Mouse (Mus musculus): ENCODE measurements around the gene Mmrn1. TPM values are rescaled to one million over a fixed set of nuclear protein-coding genes. Genes with fewer than 3 reads are reported as not detected.

Mmrn1 gene
- polyA plus RNA-seq, 1 experiment from 2014 or later, result 1.7 TPM

GRCm38 (mm10) chr6:60994521-60994920, 69.7 kb downstream of the Mmrn1 start:
- Histone ChIP-seq H3K4me3 (no peak overlapping the region), H3K4me1 (replicated peaks) (peaks cover 4% of the 10 kb centered on the region), H3K9me3 (no peaks in the 10 kb centered on the region), H3K27ac (replicated peaks) (no peak overlapping the region), H3K27me3 (no peaks in the 10 kb centered on the region), H3K4me2 (peak overlapping the region; percentile 18), H3K9ac (no peak overlapping the region), H3K36me3 (no peaks in the 10 kb centered on the region)
- 37% methylated on average over 10 of the region's 10 CpGs for WGBS
- ATAC-seq (ENCODE audit: low FRiP score, low read depth), result no peak

GRCm38 (mm10) chr6:60995596-60995995, 70.8 kb downstream of the Mmrn1 start:
- Histone ChIP-seq H3K9me3 (no peaks in the 10 kb centered on the region), H3K4me3 (no peak overlapping the region), H3K27me3 (no peaks in the 10 kb centered on the region), H3K4me1 (replicated peaks) (peaks cover 4% of the 10 kb centered on the region), H3K4me2 (no peak overlapping the region), H3K27ac (replicated peaks) (no peak overlapping the region), H3K36me3 (no peaks in the 10 kb centered on the region), H3K9ac (no peak overlapping the region)
- WGBS, result 29% methylated on average over 6 of the region's 6 CpGs
- ATAC-seq (ENCODE audit: low FRiP score, low read depth), result no peak

GRCm38 (mm10) chr6:60996328-60996727, 71.6 kb downstream of the Mmrn1 start:
- no peak overlapping the region for H3K27ac ChIP-seq (replicated peaks)
- no peak overlapping the region for H3K4me3 ChIP-seq
- peaks cover 4% of the 10 kb centered on the region for H3K4me1 ChIP-seq (replicated peaks)
- H3K9ac ChIP-seq, result no peak overlapping the region
- H3K9me3 ChIP-seq, result no peaks in the 10 kb centered on the region
- no peak for ATAC-seq (ENCODE audit: low FRiP score, low read depth)
- 78% methylated on average over 1 of the region's 1 CpGs for WGBS
- no peak overlapping the region for H3K4me2 ChIP-seq
- H3K27me3 ChIP-seq, result no peaks in the 10 kb centered on the region
- no peaks in the 10 kb centered on the region for H3K36me3 ChIP-seq

DNA sequence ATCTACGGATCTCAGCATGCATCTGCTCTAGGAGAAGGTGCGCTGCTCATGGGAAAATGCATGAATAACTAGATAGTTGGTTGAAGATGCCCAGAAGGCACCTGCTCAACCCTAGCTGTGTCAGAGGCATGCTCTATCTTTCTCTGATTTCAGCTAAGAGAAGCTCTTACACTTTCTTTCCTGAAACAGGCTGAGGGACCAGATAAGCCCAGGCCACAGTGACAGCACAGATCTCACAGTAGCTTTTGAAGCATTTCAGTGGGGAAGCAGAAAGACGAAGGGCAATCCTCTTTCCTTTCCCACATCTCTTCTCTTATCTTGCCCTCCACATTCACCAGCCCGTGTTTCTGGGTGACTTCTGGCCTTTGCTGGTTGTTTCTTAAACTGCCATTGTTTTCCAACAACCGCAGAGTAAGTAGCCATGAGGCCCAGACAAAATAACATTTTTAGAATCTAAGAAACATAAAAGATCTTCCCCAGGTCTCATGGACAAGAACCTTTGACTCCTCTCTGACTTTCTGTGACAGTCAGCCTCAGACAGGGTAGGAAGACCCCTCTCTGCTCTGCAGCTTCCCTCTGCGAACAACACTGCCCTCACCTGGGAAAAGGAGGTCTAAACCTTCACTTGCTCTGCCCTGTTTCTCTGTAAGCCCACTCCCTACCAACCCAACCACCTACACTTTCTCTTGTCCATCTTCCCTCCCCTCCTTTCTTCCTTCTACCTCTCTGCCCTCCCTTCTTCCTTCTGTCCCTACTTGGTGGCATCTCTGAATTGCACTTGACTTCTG, 76.4 kb downstream of the Mmrn1 start:
- Histone ChIP-seq H3K36me3 (no peaks in the 10 kb centered on the region), H3K4me3 (no peak overlapping the region), H3K9me3 (no peaks in the 10 kb centered on the region), H3K27ac (replicated peaks) (no peak overlapping the region), H3K4me1 (replicated peaks) (peaks cover 5% of the 10 kb centered on the region; the same call in 1 of the 2 replicates), H3K4me2 (no peak overlapping the region), H3K9ac (no peak overlapping the region), H3K27me3 (no peaks in the 10 kb centered on the region)
- WGBS, result 91% methylated on average over 6 of the region's 6 CpGs
- no peak for ATAC-seq (ENCODE audit: low FRiP score, low read depth)

- Histone ChIP-seq H3K27me3 (no peaks in the 10 kb centered on the region), H3K36me3 (no peaks in the 10 kb centered on the region), H3K4me1 (replicated peaks) (peaks cover 5% of the 10 kb centered on the region; the same call in 1 of the 2 replicates), H3K4me2 (no peak overlapping the region), H3K4me3 (no peak overlapping the region), H3K27ac (replicated peaks) (no peak overlapping the region), H3K9ac (no peak overlapping the region), H3K9me3 (no peaks in the 10 kb centered on the region)
- ATAC-seq (ENCODE audit: low FRiP score, low read depth), result no peak
- WGBS, result 35% methylated on average over 3 of the region's 3 CpGs
Measured at GRCm38 (mm10) chr6:61003916-61004765, 79.4 kb downstream of the Mmrn1 start.

- 56% methylated on average over 5 of the region's 5 CpGs for WGBS
- Histone ChIP-seq H3K27me3 (no peaks in the 10 kb centered on the region), H3K9me3 (no peaks in the 10 kb centered on the region), H3K36me3 (no peaks in the 10 kb centered on the region), H3K9ac (no peak overlapping the region), H3K4me2 (no peak overlapping the region), H3K4me1 (replicated peaks) (no peaks in the 10 kb centered on the region), H3K4me3 (no peak overlapping the region), H3K27ac (replicated peaks) (no peak overlapping the region)
- ATAC-seq (ENCODE audit: low FRiP score, low read depth), result peak; percentile 71
Measured at GRCm38 (mm10) chr6:61013780-61014179, 89.0 kb downstream of the Mmrn1 start.

- no peak for ATAC-seq (ENCODE audit: low FRiP score, low read depth)
- no peaks in the 10 kb centered on the region for H3K9me3 ChIP-seq
- 90% methylated on average over 1 of the region's 1 CpGs for WGBS
- H3K27ac ChIP-seq (replicated peaks), result no peak overlapping the region
- no peaks in the 10 kb centered on the region for H3K27me3 ChIP-seq
- H3K36me3 ChIP-seq, result no peaks in the 10 kb centered on the region
- H3K4me3 ChIP-seq, result no peak overlapping the region
- no peak overlapping the region for H3K9ac ChIP-seq
- H3K4me2 ChIP-seq, result no peak overlapping the region
- H3K4me1 ChIP-seq (replicated peaks), result no peaks in the 10 kb centered on the region
Measured at GRCm38 (mm10) chr6:61019689-61020088, 94.9 kb downstream of the Mmrn1 start.

DNA sequence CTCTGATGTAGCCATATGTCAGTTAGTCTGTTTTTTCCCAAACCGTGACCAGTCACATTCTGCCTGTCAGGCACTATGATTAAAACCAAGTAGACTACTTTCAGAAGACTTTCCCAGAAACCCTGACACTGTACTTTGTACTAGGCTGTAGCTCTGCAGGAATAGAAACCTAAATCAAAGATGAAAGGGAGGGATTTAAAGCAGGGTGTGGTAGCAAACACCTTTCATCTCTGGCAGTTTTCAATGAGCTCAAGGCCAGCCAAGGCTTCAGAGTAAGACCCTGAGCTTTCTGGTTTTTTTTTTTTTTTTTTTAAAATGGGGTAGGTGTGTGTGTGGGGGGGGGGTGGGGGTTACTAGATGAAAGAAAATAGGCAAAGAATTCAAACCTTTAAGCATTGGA, 96.2 kb downstream of the Mmrn1 start:
- H3K9ac ChIP-seq, result no peak overlapping the region
- no peak overlapping the region for H3K27ac ChIP-seq (replicated peaks)
- H3K36me3 ChIP-seq, result no peaks in the 10 kb centered on the region
- no peaks in the 10 kb centered on the region for H3K27me3 ChIP-seq
- WGBS, result 75% methylated on average over 1 of the region's 1 CpGs
- H3K4me1 ChIP-seq (replicated peaks), result no peaks in the 10 kb centered on the region
- H3K4me3 ChIP-seq, result no peak overlapping the region
- ATAC-seq (ENCODE audit: low FRiP score, low read depth), result no peak
- H3K4me2 ChIP-seq, result no peak overlapping the region
- H3K9me3 ChIP-seq, result no peaks in the 10 kb centered on the region

GRCm38 (mm10) chr6:61033251-61033650, 108.5 kb downstream of the Mmrn1 start:
- Histone ChIP-seq H3K4me1 (replicated peaks) (no peaks in the 10 kb centered on the region), H3K4me2 (no peak overlapping the region), H3K36me3 (no peaks in the 10 kb centered on the region), H3K27ac (replicated peaks) (no peak overlapping the region), H3K9me3 (no peaks in the 10 kb centered on the region), H3K9ac (no peak overlapping the region), H3K27me3 (no peaks in the 10 kb centered on the region), H3K4me3 (no peak overlapping the region)
- whole genome bisulfite sequencing, result 70% methylated on average over 1 of the region's 1 CpGs
- no peak for ATAC-seq (ENCODE audit: low FRiP score, low read depth)

Other genes with a start within 250 kb of the Mmrn1 start
- gene Snca, start 95.1 kb upstream of the Mmrn1 start, polyA plus RNA-seq (2015; fragmentation: Nextera tagmentation; extraction: Ambion mirVana), result 330 and 340 TPM in 2 replicates

Measured in hindbrain, embryonic 15.5 days (tissue).